Mouse (Mus musculus): Measurements from ENCODE around the gene Sap18b.

GRCm38 (mm10) chr8:95817597-95817996 lies 7.5 kb upstream of the Sap18b start:
- TF ChIP-seq CTCF (conservative IDR thresholded peaks at IDR 0.05; ENCODE audit: insufficient read depth, insufficient read length, low read depth, low read length): no peak
- TF ChIP-seq POLR2A (IDR thresholded peaks at IDR 0.05; ENCODE audit: low read depth, low read length): no peak

Data from kidney, adult 2 months (tissue).